Mouse (Mus musculus): Measurements from ENCODE around the gene Ipo8. TPM values are rescaled to one million over a fixed set of nuclear protein-coding genes. Genes with fewer than 3 reads are reported as not detected.

Ipo8 gene
- polyA plus RNA-seq (2016; fragmentation: Nextera tagmentation; extraction: Ambion mirVana), result 13.0 and 14.7 TPM in 2 replicates

- H3K27me3 ChIP-seq (replicated peaks), result no peaks in the 10 kb centered on the region
- no peaks in the 10 kb centered on the region for H3K9me3 ChIP-seq (replicated peaks)
- peak; percentile 95 for ATAC-seq
- under 1% methylated on average over 42 of the region's 47 CpGs for WGBS (ENCODE audit: insufficient replicate concordance)
- H3K4me1 ChIP-seq, result peaks cover 26% of the 10 kb centered on the region
- H3K4me2 ChIP-seq, result peak within 1 kb of the TSS; percentile 89
- H3K27ac ChIP-seq, result peak within 1 kb of the TSS; percentile 67
- H3K36me3 ChIP-seq, result peaks cover 7% of the 10 kb centered on the region
- peak within 1 kb of the TSS; percentile 82 for H3K4me3 ChIP-seq
- H3K9ac ChIP-seq, result peak within 1 kb of the TSS; percentile 82
Measured at GRCm38 (mm10) chr6:148830748-148831727, at the start of gene Ipo8. Gene Ipo8 (minus strand): TSS chr6:148831467.

- ATAC-seq, result no peak
- H3K4me3 ChIP-seq, result no peak overlapping the region
- no peaks in the 10 kb centered on the region for H3K9me3 ChIP-seq (replicated peaks)
- H3K4me2 ChIP-seq, result no peak overlapping the region
- WGBS (ENCODE audit: insufficient replicate concordance), result 92% methylated on average over 1 of the region's 1 CpGs
- no peak overlapping the region for H3K27ac ChIP-seq
- H3K36me3 ChIP-seq, result 0 out of 2 replicates have a peak, but pooled peaks cover 6% of the 10 kb centered on the region
- no peaks in the 10 kb centered on the region for H3K27me3 ChIP-seq (replicated peaks)
- H3K9ac ChIP-seq, result no peak overlapping the region
- no peaks in the 10 kb centered on the region for H3K4me1 ChIP-seq
Measured at GRCm38 (mm10) chr6:148873911-148874310, 42.6 kb upstream of the Ipo8 start.

- Histone ChIP-seq H3K4me1 (no peaks in the 10 kb centered on the region), H3K4me3 (no peak overlapping the region), H3K27me3 (replicated peaks) (no peaks in the 10 kb centered on the region), H3K36me3 (peaks cover 7% of the 10 kb centered on the region; the same call in 1 of the 2 replicates), H3K9me3 (replicated peaks) (no peaks in the 10 kb centered on the region), H3K9ac (no peak overlapping the region), H3K4me2 (no peak overlapping the region), H3K27ac (no peak overlapping the region)
- no peak for ATAC-seq
Measured at GRCm38 (mm10) chr6:148845629-148846028, 14.4 kb upstream of the Ipo8 start.

- Histone ChIP-seq H3K27ac (no peak overlapping the region), H3K36me3 (peaks cover 5% of the 10 kb centered on the region; the same call in 1 of the 2 replicates), H3K27me3 (replicated peaks) (no peaks in the 10 kb centered on the region), H3K9ac (no peak overlapping the region), H3K9me3 (replicated peaks) (no peaks in the 10 kb centered on the region), H3K4me3 (no peak overlapping the region), H3K4me1 (no peaks in the 10 kb centered on the region), H3K4me2 (no peak overlapping the region)
- 67% methylated on average over 1 of the region's 1 CpGs for WGBS (ENCODE audit: insufficient replicate concordance)
- ATAC-seq, result no peak
Measured at GRCm38 (mm10) chr6:148841760-148842159, 10.5 kb upstream of the Ipo8 start.

GRCm38 (mm10) chr6:148838460-148838859 is 7.2 kb upstream of the Ipo8 start:
- Histone ChIP-seq H3K27ac (no peak overlapping the region), H3K4me3 (no peak overlapping the region), H3K4me2 (no peak overlapping the region), H3K9ac (no peak overlapping the region), H3K9me3 (replicated peaks) (no peaks in the 10 kb centered on the region), H3K36me3 (no peaks in the 10 kb centered on the region), H3K27me3 (replicated peaks) (no peaks in the 10 kb centered on the region), H3K4me1 (no peaks in the 10 kb centered on the region)
- ATAC-seq, result no peak

- 13% methylated on average over 3 of the region's 3 CpGs for WGBS (ENCODE audit: insufficient replicate concordance)
- peaks cover 26% of the 10 kb centered on the region for H3K4me1 ChIP-seq
- peak overlapping the region; percentile 89 for H3K4me2 ChIP-seq
- peaks cover 7% of the 10 kb centered on the region for H3K36me3 ChIP-seq
- H3K27ac ChIP-seq, result peak overlapping the region; percentile 67
- no peaks in the 10 kb centered on the region for H3K9me3 ChIP-seq (replicated peaks)
- H3K27me3 ChIP-seq (replicated peaks), result no peaks in the 10 kb centered on the region
- no peak for ATAC-seq
- peak overlapping the region; percentile 82 for H3K4me3 ChIP-seq
- peak overlapping the region; percentile 82 for H3K9ac ChIP-seq
Measured at GRCm38 (mm10) chr6:148831728-148832121, 458 bp upstream of the Ipo8 start.

GRCm38 (mm10) chr6:148830355-148830747 is 916 bp downstream of the Ipo8 start:
- H3K9me3 ChIP-seq (replicated peaks), result no peaks in the 10 kb centered on the region
- H3K27me3 ChIP-seq (replicated peaks), result no peaks in the 10 kb centered on the region
- 3% methylated on average over 3 of the region's 3 CpGs for WGBS (ENCODE audit: insufficient replicate concordance)
- peaks cover 7% of the 10 kb centered on the region for H3K36me3 ChIP-seq
- peak overlapping the region; percentile 67; the same call in 1 of the 2 replicates for H3K27ac ChIP-seq
- H3K4me1 ChIP-seq, result peaks cover 26% of the 10 kb centered on the region
- peak overlapping the region; percentile 82 for H3K9ac ChIP-seq
- H3K4me3 ChIP-seq, result peak overlapping the region; percentile 82
- ATAC-seq, result no peak
- peak overlapping the region; percentile 89 for H3K4me2 ChIP-seq

- H3K4me2 ChIP-seq, result no peak overlapping the region
- no peak overlapping the region for H3K9ac ChIP-seq
- 80% methylated on average over 4 of the region's 4 CpGs for WGBS (ENCODE audit: insufficient replicate concordance)
- no peak for ATAC-seq
- H3K4me3 ChIP-seq, result no peak overlapping the region
- H3K9me3 ChIP-seq (replicated peaks), result no peaks in the 10 kb centered on the region
- no peaks in the 10 kb centered on the region for H3K27me3 ChIP-seq (replicated peaks)
- peaks cover 16% of the 10 kb centered on the region for H3K4me1 ChIP-seq
- H3K36me3 ChIP-seq, result peaks cover 18% of the 10 kb centered on the region
- H3K27ac ChIP-seq, result no peak overlapping the region
Measured at GRCm38 (mm10) chr6:148826119-148826518, 5.1 kb downstream of the Ipo8 start.

- H3K4me2 ChIP-seq, result no peak overlapping the region
- H3K4me3 ChIP-seq, result no peak overlapping the region
- WGBS (ENCODE audit: insufficient replicate concordance), result 78% methylated on average over 4 of the region's 4 CpGs
- H3K4me1 ChIP-seq, result no peaks in the 10 kb centered on the region
- ATAC-seq, result no peak
- H3K9ac ChIP-seq, result no peak overlapping the region
- H3K36me3 ChIP-seq, result peaks cover 66% of the 10 kb centered on the region
- no peak overlapping the region for H3K27ac ChIP-seq
- H3K9me3 ChIP-seq (replicated peaks), result no peaks in the 10 kb centered on the region
- no peaks in the 10 kb centered on the region for H3K27me3 ChIP-seq (replicated peaks)
Measured at GRCm38 (mm10) chr6:148818624-148819343, 12.5 kb downstream of the Ipo8 start.

- no peak for ATAC-seq
- H3K4me3 ChIP-seq, result no peak overlapping the region
- WGBS (ENCODE audit: insufficient replicate concordance), result 73% methylated on average over 5 of the region's 5 CpGs
- H3K9me3 ChIP-seq (replicated peaks), result no peaks in the 10 kb centered on the region
- H3K27me3 ChIP-seq (replicated peaks), result no peaks in the 10 kb centered on the region
- H3K27ac ChIP-seq, result no peak overlapping the region
- no peaks in the 10 kb centered on the region for H3K4me1 ChIP-seq
- H3K4me2 ChIP-seq, result no peak overlapping the region
- no peak overlapping the region for H3K9ac ChIP-seq
- peaks cover 71% of the 10 kb centered on the region for H3K36me3 ChIP-seq
Measured at GRCm38 (mm10) chr6:148816751-148817150, 14.5 kb downstream of the Ipo8 start.

GRCm38 (mm10) chr6:148811117-148811516 is 20.1 kb downstream of the Ipo8 start:
- Histone ChIP-seq H3K27me3 (replicated peaks) (no peaks in the 10 kb centered on the region), H3K4me1 (no peaks in the 10 kb centered on the region), H3K9me3 (replicated peaks) (no peaks in the 10 kb centered on the region), H3K27ac (no peak overlapping the region), H3K9ac (no peak overlapping the region), H3K36me3 (peaks cover 69% of the 10 kb centered on the region), H3K4me3 (no peak overlapping the region), H3K4me2 (no peak overlapping the region)
- ATAC-seq, result no peak
- 69% methylated on average over 2 of the region's 2 CpGs for WGBS (ENCODE audit: insufficient replicate concordance)

- Histone ChIP-seq H3K27ac (no peak overlapping the region), H3K4me1 (no peaks in the 10 kb centered on the region), H3K4me2 (no peak overlapping the region), H3K9ac (no peak overlapping the region), H3K36me3 (peaks cover 65% of the 10 kb centered on the region), H3K9me3 (replicated peaks) (no peaks in the 10 kb centered on the region), H3K4me3 (no peak overlapping the region), H3K27me3 (replicated peaks) (no peaks in the 10 kb centered on the region)
- 79% methylated on average over 4 of the region's 4 CpGs for WGBS (ENCODE audit: insufficient replicate concordance)
- no peak for ATAC-seq
Measured at GRCm38 (mm10) chr6:148799773-148800172, 31.5 kb downstream of the Ipo8 start.

All from liver, embryonic 12.5 days (tissue).